Mouse (Mus musculus) heart, adult 9 months (tissue): ENCODE data around the gene Spata31.

ENCODE experiments used
- DNase-seq, 2 experiments: peaks; one replicate each; pipeline ENCODE4 v3.0.0; 2022; ENCODE audit warnings: low spot score in 2 of 2

Spata31 gene

GRCm38 (mm10) chr13:64917191-64917590, at the start of gene Spata31:
TSS of gene Spata31 (plus strand) at chr13:64917406.
- DNase-seq: no peak

- no peak for DNase-seq
Observed at GRCm38 (mm10) chr13:64903132-64903531, 14.1 kb upstream of the Spata31 start.

- no peak for DNase-seq
Observed at GRCm38 (mm10) chr13:64903585-64904208, 13.5 kb upstream of the Spata31 start, which contains the start of gene Cntnap3. TSS of gene Cntnap3 (minus strand) at chr13:64903955.
